Mouse (Mus musculus) adrenal gland, adult 18-20 months (tissue): Measurements from ENCODE around the gene Paics. TPM values are rescaled to one million over a fixed set of nuclear protein-coding genes. Genes with fewer than 3 reads are reported as not detected.

Experiments used
- DNase-seq, 2 experiments: peaks; one replicate each; pipeline ENCODE4 v3.0.0; 2021 to 2022; ENCODE audit warnings: low spot score in 2 of 2
- total RNA-seq, 2 experiments: library from RNA; stranded (reverse); gene quantifications; 1 replicate in 1 of 2; 2 replicates in 1 of 2; pipeline ENCODE4 v1.2.3; 2021

Gene Paics
- total RNA-seq, 2 experiments from 2014 or later = 148 to 195 TPM

DNA sequence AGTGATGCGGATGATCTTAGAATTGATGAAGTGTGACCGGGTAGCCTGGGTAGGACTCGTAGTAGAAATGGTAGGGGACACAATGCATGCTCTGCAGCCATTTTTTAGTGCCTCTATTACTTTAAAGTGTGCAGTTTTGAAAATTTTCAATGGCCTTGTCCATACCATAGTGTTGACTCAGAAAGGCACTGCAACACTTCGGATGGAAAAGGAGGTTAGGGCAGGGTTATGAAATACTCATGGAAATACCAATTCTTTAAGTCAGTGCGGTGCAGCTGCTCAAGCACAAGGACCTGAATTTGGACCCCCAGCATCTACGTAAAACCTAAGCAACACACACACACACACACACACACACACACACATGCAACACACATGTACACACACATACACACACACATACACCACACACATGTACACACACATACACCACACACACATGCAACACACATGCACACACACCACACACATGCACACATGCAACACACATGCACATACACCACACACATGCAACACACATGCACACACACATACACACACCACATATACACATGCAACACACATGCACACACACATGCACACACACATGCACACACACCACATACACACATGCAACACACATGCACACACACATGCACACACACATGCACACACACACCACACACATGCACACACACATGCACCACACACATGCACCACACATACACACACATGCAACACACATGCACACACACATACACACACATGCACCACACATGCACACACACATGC is 53.1 kb downstream of the Paics start, which contains the start of gene Arl9:
Gene Arl9 (plus strand): TSS at position 5 of the 771 bp plus-strand sequence.
- DNase-seq = no peak

DNA sequence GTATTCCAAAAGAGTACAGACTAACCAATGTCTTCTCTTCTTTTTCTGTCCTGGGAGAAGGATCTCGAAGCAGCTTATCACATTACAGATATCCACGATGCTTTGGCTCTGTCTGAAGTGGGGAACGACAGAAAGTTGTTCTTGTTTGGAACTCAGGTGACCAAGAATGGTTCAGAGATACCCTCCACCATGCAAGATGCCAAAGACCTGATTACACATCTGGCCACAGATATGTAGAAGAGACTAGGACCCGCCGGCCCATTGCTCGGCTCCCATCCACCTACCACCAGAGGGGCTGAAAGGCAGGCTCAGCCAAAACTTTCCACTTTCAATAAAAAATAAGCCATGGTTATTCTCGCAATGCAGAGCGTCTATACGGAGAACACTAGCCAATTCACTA is 59.2 kb downstream of the Paics start:
- no peak for DNase-seq

DNA sequence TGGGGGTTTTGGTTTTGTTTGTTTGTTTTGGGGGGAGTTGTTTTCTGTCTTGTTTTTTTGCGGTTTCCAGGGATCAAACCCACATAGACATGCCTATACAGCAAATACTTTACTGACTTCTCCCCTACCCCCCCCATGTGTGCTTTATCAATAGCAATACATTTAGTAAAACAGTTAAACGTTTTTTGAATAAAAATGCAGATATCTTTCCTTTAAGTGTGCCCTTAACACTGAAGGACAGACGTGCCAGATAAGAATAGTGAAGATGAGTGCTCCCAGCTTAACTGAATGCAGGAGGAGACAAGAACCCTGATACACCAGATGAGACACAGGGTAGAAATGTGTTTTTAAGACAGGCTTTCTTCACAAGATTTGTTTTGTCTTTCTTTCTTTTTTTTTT is 60.0 kb downstream of the Paics start:
- DNase-seq = no peak

DNA sequence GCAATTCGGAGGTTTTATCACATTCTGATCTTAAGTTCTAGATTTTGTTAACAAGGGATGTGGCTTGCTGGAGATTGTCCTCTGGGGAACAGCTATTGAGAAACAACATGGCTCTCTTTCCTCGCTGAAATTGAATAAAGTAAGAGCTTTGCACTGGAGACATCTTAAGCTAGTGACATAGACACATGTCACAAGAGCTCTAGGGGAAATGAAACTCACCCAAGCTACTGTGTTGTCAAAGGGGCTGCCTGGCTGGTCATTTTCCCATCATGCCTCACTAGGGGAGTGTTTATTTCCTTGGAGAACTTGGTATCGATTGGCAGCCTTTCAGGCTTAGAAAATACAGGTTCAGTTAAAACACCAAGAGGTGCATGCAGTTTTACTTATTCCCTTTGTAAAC is 62.1 kb downstream of the Paics start:
- no peak for DNase-seq

DNA sequence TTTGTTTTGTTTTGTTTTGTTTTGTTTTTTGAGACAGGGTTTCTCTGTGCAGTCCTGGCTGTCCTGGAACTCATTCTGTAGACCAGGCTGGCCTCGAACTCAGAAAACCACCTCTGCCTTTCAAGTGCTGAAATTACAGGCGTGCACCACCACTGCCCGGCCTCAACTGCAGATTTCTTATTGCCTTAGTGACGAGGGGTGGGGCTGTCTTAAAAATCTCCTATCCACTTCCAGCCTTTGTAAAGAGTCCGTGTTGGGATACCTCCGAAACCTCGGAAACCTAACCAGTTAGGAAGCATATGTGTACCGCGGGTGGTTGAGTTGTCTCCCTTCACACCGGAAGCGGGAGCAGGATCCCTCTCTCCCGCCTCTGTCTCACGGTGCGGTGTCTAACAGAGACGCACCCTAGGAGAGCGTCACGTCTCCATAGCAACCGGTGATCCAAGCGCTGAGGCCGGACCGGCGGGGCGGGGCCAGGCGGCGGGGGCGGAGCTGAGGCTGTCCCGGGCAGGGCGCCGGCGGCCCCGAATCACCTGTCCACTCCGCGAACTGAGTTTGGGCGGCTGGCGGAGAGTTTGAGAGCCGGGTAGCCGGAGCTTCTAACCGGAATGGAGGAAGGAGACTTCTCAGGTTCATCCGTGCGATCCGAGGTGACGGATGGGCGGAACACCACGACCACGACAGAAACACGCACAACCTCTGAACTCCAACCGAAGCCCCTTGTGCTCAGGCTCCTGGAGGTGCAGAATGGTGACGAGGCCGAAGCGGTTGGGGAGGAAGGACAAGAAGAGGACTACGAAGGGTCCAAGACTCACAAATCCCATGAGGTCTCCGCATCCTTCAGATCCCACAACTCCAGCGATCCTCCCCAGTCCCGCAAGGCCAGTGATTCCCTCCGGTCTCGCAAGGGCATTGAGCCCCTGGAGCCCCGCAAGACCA is 64.7 kb downstream of the Paics start, which contains the start of gene Thegl:
Gene Thegl (plus strand): TSS at position 480 of the 939 bp plus-strand sequence.
- peak; percentile 80 to 81 for DNase-seq

Other genes with a start within 250 kb of the Paics start
- 10 to 100 TPM; 14.8 to 16.2 TPM for gene Aasdh, start 45.8 kb upstream of the Paics start, total RNA-seq
- 10 to 100 TPM; 12.2 to 15.3 TPM for gene Ppat, start 271 bp downstream of the Paics start, total RNA-seq
- 100 to 1,000 TPM; 115 to 139 TPM for gene Srp72, start 23.4 kb downstream of the Paics start, total RNA-seq
- gene Arl9, start 52.7 kb downstream of the Paics start, total RNA-seq = not detected
- not detected for gene Thegl, start 64.7 kb downstream of the Paics start, total RNA-seq
- gene Hopx, start 163.8 kb downstream of the Paics start, total RNA-seq = 1 to 10 TPM; 2.4 to 3.3 TPM